Mouse (Mus musculus): ENCODE results near the gene 1300017J02Rik. TPM values are rescaled to one million over a fixed set of nuclear protein-coding genes. Genes with fewer than 3 reads are reported as not detected.

The 1300017J02Rik gene
- total RNA-seq, 2 experiments from 2014 or later: not detected

GRCm38 (mm10) chr9:103225464-103225863, 79.4 kb downstream of the 1300017J02Rik start:
- peak; percentile 61 for ATAC-seq (replicated peaks; ENCODE audit: poor library complexity, severe bottlenecking)

GRCm38 (mm10) chr9:103224721-103225120, 80.2 kb downstream of the 1300017J02Rik start:
- no peak for ATAC-seq (replicated peaks; ENCODE audit: poor library complexity, severe bottlenecking)

DNA sequence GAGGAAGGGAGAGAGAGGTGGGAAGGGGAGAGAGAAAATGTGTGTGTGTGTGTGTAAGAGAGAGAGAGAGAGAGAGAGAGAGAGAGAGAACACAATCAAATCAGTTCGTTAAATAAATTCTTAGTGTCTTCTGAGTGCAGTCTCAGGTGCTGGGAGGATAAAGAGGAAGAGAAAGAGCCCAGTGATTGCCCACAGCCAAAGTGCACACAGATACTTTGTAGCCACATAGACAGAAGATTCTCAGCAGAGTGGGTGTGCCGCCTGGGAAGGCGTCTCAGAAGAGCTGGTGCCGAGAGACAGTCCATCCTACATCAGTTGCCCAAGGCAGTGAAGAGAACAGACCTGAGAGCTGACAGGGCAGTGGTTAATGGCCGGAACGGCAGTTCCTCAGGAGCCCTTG, 90.6 kb downstream of the 1300017J02Rik start:
- no peak for ATAC-seq (replicated peaks; ENCODE audit: poor library complexity, severe bottlenecking)

DNA sequence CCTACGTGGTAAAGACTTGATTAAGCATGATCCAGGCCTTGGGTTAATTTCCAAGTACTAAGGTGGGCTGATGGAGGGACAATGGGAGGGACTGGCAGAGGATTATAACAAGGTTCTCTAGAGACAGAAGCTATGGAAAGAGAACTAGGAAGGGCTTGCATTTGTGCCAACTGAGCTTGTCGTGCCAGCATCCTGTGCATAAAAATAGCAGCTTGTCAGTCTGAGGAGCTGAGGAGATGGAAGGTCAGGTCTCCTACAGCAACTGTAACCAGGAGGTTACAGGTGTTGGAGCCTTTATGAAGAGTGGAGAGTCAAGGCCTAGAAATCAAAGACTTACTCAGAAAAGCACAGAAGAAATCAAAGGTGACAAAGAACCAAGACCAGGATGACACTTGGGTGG, 91.3 kb downstream of the 1300017J02Rik start:
- ATAC-seq (replicated peaks; ENCODE audit: poor library complexity, severe bottlenecking): no peak

DNA sequence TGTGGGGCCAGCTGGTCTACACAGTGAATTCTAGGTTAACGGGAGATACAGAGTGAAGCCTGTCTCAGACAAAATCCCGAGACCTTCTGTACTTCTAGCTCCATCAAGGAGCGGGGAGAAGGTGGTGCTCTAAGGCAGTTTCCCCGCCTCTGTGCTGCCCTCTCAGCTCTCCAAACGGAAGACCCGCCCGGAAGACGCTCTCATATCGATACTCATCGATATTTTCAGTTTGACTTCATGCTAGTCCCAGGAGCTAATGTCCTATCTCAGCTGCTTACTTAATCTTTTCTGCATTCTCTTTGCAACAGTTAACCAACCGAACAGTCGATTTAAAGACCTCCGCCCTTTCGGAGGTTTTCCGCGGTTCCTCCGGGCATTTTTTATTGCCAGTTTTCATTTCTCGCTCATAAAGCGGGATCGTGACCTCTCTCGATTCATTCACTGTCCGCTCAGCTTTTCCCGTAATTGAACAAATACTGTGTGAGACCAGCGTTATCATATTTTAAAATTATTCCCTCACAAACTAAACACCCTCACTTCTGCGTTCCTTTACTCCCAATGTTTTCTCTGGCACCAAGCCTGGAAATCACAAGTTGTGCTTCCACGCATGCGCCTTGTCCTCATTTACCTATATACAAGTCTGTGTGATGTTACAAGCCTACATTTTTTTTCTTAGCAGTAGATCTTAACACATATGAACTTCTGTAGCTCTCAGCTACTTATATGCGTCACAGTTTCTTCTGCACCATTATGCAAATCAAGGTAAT, 92.0 kb downstream of the 1300017J02Rik start:
- no peak for ATAC-seq (replicated peaks; ENCODE audit: poor library complexity, severe bottlenecking)

DNA sequence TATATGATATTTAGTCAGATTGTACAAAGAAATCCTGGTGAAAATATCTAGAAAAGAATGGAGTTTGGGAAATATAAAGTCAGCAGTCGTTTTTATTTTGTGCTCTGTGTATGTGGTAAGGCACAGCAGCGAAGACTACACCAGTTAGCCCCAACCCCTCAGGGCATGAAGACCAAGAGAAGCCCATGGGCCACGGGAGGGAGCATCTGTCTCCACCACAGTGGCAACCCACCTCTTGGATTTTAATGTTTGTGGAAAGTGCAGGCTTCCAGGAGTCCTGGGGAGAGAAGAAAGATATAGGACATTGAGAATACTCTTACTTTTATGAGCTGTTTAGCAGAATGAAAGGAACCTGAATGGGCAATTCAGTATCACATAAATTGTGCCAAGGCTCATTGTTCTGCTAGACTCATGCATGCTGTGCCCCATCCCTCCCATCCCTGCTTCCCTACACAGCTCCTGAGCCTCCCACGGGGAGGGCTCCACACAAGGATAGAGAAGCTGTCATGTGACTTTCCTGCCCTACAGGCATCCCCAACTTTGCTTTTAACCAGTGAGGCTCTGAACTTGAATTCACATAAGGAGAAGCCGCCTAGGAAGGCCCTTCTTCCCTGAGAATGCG, 96.0 kb downstream of the 1300017J02Rik start:
- ATAC-seq (replicated peaks; ENCODE audit: poor library complexity, severe bottlenecking): no peak

GRCm38 (mm10) chr9:103207846-103208245, 97.0 kb downstream of the 1300017J02Rik start:
- ATAC-seq (replicated peaks; ENCODE audit: poor library complexity, severe bottlenecking): peak; percentile 100

DNA sequence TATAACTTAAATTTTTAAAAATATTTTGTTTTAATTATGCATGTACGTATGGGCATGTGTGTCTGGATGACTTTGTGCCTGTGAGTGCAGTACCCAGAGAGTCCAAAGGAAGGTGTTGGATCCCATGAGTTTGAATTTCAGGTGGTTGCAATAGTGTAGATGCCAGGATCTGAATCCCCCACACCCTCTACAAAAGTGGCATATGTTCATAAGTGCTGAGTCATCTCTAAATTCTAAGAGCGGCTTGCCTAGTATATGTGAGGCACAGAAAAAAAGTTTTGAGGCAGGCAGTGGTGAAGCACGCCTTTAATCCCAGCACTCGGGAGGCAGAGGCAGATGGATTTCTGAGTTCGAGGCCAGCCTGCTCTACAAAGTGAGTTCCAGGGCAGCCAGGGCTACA, 99.1 kb downstream of the 1300017J02Rik start:
- ATAC-seq (replicated peaks; ENCODE audit: poor library complexity, severe bottlenecking): no peak

GRCm38 (mm10) chr9:103201561-103202260, 103.2 kb downstream of the 1300017J02Rik start, which contains the start of gene Srprb:
Srprb (minus strand) TSS chr9:103202137.
- peak; percentile 99 for ATAC-seq (replicated peaks; ENCODE audit: poor library complexity, severe bottlenecking)

Other genes with a start within 250 kb of the 1300017J02Rik start
- 0.11 and 0.23 TPM in 2 replicates for gene Rab6b, start 193.3 kb downstream of the 1300017J02Rik start, total RNA-seq (2014; fragmentation: Nextera tagmentation)
- gene Rab6b, start 193.3 kb downstream of the 1300017J02Rik start, total RNA-seq (2017): 0.15 and 0.17 TPM in 2 replicates
- gene Srprb, start 102.9 kb downstream of the 1300017J02Rik start, total RNA-seq (2014; fragmentation: Nextera tagmentation): 34.0 and 34.8 TPM in 2 replicates
- gene Srprb, start 102.9 kb downstream of the 1300017J02Rik start, total RNA-seq (2017): 24.4 and 24.6 TPM in 2 replicates
- 0.17 TPM in 1 of 2 replicates, not detected in the other for gene Gm20425, start 74.8 kb downstream of the 1300017J02Rik start, total RNA-seq (2014; fragmentation: Nextera tagmentation)
- gene Gm20425, start 74.8 kb downstream of the 1300017J02Rik start, total RNA-seq (2017): 1.4 TPM in 1 of 2 replicates, not detected in the other
- 83.7 and 112 TPM in 2 replicates for gene Trf, start 74.6 kb downstream of the 1300017J02Rik start, total RNA-seq (2014; fragmentation: Nextera tagmentation)
- 98.7 and 115 TPM in 2 replicates for gene Trf, start 74.6 kb downstream of the 1300017J02Rik start, total RNA-seq (2017)
- 154 and 214 TPM in 2 replicates for gene Topbp1, start 133 bp upstream of the 1300017J02Rik start, total RNA-seq (2014; fragmentation: Nextera tagmentation)
- gene Topbp1, start 133 bp upstream of the 1300017J02Rik start, total RNA-seq (2017): 211 and 230 TPM in 2 replicates
- 111 and 118 TPM in 2 replicates for gene Cdv3, start 60.8 kb upstream of the 1300017J02Rik start, total RNA-seq (2014; fragmentation: Nextera tagmentation)
- gene Cdv3, start 60.8 kb upstream of the 1300017J02Rik start, total RNA-seq (2017): 171 and 197 TPM in 2 replicates
- gene Bfsp2, start 175.3 kb upstream of the 1300017J02Rik start, total RNA-seq (2014; fragmentation: Nextera tagmentation): 3.1 TPM in 1 of 2 replicates, not detected in the other
- gene Bfsp2, start 175.3 kb upstream of the 1300017J02Rik start, total RNA-seq (2017): 1.2 TPM in 1 of 2 replicates, not detected in the other